Mouse (Mus musculus) ES-E14 (cell line): ENCODE measurements around the gene Phactr2.

ENCODE experiments used
- CHD2 ChIP-seq: IDR thresholded peaks from 2 replicates; pipeline ENCODE4 v1.6.1; 2014; ENCODE audit warnings: mild to moderate bottlenecking, low read depth, low read length, inconsistent platforms
- HCFC1 ChIP-seq: IDR thresholded peaks from 2 replicates; pipeline ENCODE4 v1.6.1; 2012; ENCODE audit warnings: low read length, inconsistent platforms, borderline replicate concordance; ENCODE audit not compliant: insufficient read depth
- MAFK ChIP-seq: IDR thresholded peaks from 2 replicates; pipeline ENCODE4 v1.6.1; 2014; ENCODE audit warnings: mild to moderate bottlenecking, low read depth, low read length, inconsistent platforms; ENCODE audit not compliant: insufficient read depth
- ZC3H11A ChIP-seq: IDR thresholded peaks from 2 replicates; pipeline ENCODE4 v1.6.1; 2012; ENCODE audit warnings: low read depth, mild to moderate bottlenecking, inconsistent platforms, low read length, borderline replicate concordance
- ZNF384 ChIP-seq: IDR thresholded peaks from 2 replicates; pipeline ENCODE4 v1.6.1; 2012; ENCODE audit warnings: low read depth, low read length, inconsistent platforms

DNA sequence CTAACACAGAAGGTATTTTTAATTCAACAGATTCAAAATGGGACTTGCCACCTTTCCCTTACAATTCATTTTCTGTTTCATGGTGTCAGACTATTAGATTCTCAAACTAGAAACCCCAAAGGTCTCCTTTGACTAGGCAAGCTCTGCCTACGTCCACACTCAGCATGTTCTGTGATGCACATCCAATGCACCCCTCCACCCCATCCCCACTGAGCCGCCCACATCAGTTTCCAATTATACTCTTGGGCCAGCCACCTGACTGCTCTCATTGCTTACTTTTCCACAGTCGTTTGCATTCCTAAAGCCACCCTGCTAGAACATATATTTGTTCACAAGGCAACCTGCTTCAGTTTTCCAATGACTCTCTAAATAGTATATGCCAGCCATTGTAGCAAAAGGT, 89.3 kb downstream of the Phactr2 start:
- TF ChIP-seq HCFC1: no peak
- no peak for TF ChIP-seq ZNF384
- TF ChIP-seq MAFK: no peak
- TF ChIP-seq ZC3H11A: no peak
- no peak for TF ChIP-seq CHD2
